Mouse (Mus musculus): Measurements from ENCODE around the gene Tas2r106.

Tas2r106 gene

DNA sequence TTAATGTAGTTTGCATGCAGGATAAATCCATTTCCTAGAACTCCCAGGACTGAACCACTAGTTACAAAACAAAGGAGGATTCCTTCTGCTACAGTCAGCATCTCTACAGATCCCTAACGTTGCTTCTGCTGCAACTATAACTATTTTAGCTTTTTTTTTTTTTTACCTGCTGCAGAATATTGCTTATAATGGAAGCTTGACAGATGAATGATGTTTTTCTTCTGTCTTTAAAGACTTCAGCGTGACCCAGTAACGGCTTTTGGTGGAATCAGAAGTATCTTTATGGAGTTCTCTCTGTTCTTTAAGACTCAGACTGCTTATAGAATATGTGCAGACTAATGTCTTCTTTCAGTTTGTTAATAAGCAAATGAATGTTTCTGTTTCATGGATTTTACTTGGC is at the start of gene Tas2r106:
Gene Tas2r106, minus strand, starts transcription at position 101 of the 400 bp plus-strand sequence.
- no peak for DNase-seq (ENCODE audit: low read depth, low spot score)

DNA sequence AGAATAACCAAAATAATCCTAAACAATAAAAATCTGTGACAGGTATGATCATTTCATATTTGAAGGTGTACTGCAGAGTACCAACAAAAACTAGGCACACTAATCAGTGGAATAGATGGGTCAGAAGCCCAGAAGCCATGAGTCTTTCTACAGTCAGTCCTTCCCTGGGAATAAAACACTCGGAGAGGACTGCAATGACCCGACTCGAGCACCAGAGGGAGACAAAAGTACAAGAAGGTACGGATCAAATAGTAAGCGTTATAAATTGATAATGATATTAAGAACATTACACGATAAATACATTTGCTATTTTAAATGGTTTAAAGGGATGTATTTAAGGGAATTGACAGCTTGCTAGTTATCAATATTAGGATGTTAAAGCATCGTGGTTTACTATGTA is 34.1 kb upstream of the Tas2r106 start:
- no peak for DNase-seq (ENCODE audit: low read depth, low spot score)

DNA sequence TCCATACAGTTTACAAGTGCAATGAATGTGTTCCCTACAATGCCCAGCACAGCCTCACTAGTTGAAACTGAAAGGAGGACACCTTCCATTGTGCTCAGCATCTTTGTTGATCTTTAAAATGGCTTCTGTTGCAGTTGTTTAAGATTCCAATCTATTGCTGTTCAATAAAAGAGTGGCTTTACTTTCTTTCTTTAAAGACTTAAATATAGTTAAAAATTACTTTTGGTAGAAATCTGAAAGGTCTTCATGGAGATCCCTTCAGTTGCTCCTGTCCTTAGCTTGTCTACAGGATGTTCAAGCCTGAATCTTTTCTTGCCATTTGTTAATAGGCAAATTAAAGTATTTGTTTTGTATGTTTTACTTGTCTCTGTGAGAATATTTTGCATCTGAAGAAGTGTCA is 11.3 kb upstream of the Tas2r106 start, which contains the start of gene Tas2r114:
Gene Tas2r114, minus strand, starts transcription at position 101 of the 400 bp plus-strand sequence.
- no peak for DNase-seq (ENCODE audit: low read depth, low spot score)

DNA sequence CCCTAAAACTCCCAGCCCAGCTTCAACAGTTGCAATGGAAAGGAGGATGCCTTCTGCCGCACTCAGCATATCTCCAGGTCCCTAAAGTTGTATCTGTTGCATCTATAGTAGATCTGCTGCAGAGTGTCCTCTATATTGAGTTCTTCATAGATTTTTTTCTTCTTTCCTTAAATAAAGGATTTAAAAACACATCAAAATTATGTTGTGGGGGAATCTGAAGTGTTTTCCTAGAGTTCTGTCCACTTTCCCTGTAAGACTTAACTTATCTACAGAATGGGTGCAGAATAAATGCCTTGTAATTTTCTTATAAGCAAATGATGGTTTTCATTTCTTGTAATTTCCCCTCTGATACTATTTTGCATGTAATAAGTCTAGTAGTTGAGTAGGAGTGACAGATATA is 8.7 kb upstream of the Tas2r106 start, which contains the start of gene Tas2r105:
Gene Tas2r105, minus strand, starts transcription at position 101 of the 400 bp plus-strand sequence.
- no peak for DNase-seq (ENCODE audit: low read depth, low spot score)

DNA sequence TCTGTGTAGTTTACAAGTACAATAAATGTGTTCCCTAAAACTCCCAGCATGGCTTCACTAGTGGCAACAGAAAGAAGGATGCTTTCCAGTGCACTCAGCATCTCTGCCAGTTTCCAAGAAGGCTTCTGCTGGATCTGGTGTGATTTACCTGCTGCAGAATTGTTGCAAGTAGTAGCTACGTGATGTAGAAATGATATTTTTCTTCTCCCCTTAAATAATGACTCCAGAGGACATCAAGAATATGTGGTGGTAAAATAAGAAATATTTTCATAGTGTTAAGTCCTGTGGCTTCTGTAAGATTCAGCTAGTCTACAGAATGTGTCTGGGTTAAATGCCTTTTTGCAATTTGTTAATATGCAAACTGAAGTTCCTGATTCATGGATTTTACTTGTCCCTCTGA is 7.0 kb upstream of the Tas2r106 start, which contains the start of gene Tas2r104:
Gene Tas2r104, minus strand, starts transcription at position 101 of the 400 bp plus-strand sequence.
- DNase-seq (ENCODE audit: low read depth, low spot score): no peak

DNA sequence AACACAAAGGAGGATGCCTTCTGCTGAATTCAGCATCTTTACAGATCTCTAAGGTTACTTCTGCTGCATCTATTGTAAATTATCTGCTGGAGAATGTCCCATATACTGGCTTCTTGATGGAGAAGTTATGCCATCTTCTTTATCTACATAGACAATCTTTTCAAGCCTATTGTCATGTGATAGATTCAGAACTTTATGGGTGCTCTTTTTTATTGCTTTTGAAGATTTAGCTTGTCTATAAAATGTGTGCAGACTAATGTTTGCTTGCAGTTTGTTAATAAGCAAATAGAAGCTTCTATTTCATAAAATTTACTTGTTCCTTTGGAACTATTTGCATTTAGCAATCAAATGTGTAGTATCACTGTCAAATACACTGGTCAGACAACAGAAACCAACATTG is 18.6 kb downstream of the Tas2r106 start, which contains the start of gene Tas2r107:
Gene Tas2r107, minus strand, starts transcription at position 101 of the 400 bp plus-strand sequence.
- DNase-seq (ENCODE audit: low read depth, low spot score): no peak

DNA sequence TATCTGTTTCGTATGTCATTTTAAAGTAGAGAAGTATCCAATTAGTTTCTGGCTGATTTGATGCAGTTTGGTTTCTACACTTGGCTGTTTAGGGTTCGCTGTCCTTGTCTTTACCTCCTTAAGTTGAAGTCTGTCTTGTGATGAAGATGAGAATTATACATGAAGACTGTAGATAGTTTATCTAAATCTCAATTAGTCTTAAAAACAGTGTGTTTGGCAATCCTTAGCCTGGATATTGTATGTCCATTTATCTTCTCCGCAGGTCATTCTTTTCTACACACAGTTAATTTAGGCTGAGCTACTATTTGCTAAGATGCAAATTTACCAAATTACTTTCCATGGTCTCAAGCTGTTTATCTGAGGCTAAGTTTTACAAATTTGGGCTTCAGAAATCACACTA is 47.9 kb downstream of the Tas2r106 start, which contains the start of gene Tas2r130:
Gene Tas2r130, minus strand, starts transcription at position 101 of the 400 bp plus-strand sequence.
- DNase-seq (ENCODE audit: low read depth, low spot score): no peak

Measured in brain, embryonic 18.5 days (tissue).